Mouse (Mus musculus) erythroblast, adult 5-6 weeks (primary cell): Measurements from ENCODE around the gene Trmt6. TPM values are rescaled to one million over a fixed set of nuclear protein-coding genes. Genes with fewer than 3 reads are reported as not detected.

Experiments used
- total RNA-seq, 2 experiments: library from RNA; stranded (forward) in 1 of 2; stranded (reverse) in 1 of 2; fragments of 150-400 nt in 1 of 2; fragments of 200-764, 138-1000 nt in 1 of 2; gene quantifications; 2 replicates each; pipeline versions ENCODE4 v1.2.3 to v1.2.4; 2015 to 2017; ENCODE audit warnings: low replicate concordance in 2 of 2

The Trmt6 gene
- total RNA-seq, 2 experiments from 2014 or later, result 7.1 to 7.7 TPM

Other genes with a start within 250 kb of the Trmt6 start
- gene Gpcpd1, start 228.3 kb downstream of the Trmt6 start, total RNA-seq (2015; ENCODE audit: low replicate concordance), result 1,227 and 1,267 TPM in 2 replicates
- gene Gpcpd1, start 228.3 kb downstream of the Trmt6 start, total RNA-seq (2017; ENCODE audit: low replicate concordance), result 1,445 and 1,475 TPM in 2 replicates
- gene Shld1, start 129.1 kb downstream of the Trmt6 start, total RNA-seq (2015; ENCODE audit: low replicate concordance), result 17.7 and 30.5 TPM in 2 replicates
- gene Shld1, start 129.1 kb downstream of the Trmt6 start, total RNA-seq (2017; ENCODE audit: low replicate concordance), result 26.1 and 27.6 TPM in 2 replicates
- gene Chgb, start 34.8 kb downstream of the Trmt6 start, total RNA-seq (2015; ENCODE audit: low replicate concordance), result not detected in 2 replicates
- not detected in 2 replicates for gene Chgb, start 34.8 kb downstream of the Trmt6 start, total RNA-seq (2017; ENCODE audit: low replicate concordance)
- 2.9 and 5.8 TPM in 2 replicates for gene Mcm8, start 86 bp upstream of the Trmt6 start, total RNA-seq (2015; ENCODE audit: low replicate concordance)
- gene Mcm8, start 86 bp upstream of the Trmt6 start, total RNA-seq (2017; ENCODE audit: low replicate concordance), result 4.6 and 4.8 TPM in 2 replicates
- 7.1 and 17.6 TPM in 2 replicates for gene Crls1, start 30.6 kb upstream of the Trmt6 start, total RNA-seq (2015; ENCODE audit: low replicate concordance)
- gene Crls1, start 30.6 kb upstream of the Trmt6 start, total RNA-seq (2017; ENCODE audit: low replicate concordance), result 4.6 and 8.3 TPM in 2 replicates
- gene Lrrn4, start 64.8 kb upstream of the Trmt6 start, total RNA-seq (2015; ENCODE audit: low replicate concordance), result not detected in 2 replicates
- not detected in 2 replicates for gene Lrrn4, start 64.8 kb upstream of the Trmt6 start, total RNA-seq (2017; ENCODE audit: low replicate concordance)
- gene Fermt1, start 129.9 kb upstream of the Trmt6 start, total RNA-seq (2015; ENCODE audit: low replicate concordance), result not detected in 2 replicates
- gene Fermt1, start 129.9 kb upstream of the Trmt6 start, total RNA-seq (2017; ENCODE audit: low replicate concordance), result not detected in 2 replicates